In the genomic region with DNA sequence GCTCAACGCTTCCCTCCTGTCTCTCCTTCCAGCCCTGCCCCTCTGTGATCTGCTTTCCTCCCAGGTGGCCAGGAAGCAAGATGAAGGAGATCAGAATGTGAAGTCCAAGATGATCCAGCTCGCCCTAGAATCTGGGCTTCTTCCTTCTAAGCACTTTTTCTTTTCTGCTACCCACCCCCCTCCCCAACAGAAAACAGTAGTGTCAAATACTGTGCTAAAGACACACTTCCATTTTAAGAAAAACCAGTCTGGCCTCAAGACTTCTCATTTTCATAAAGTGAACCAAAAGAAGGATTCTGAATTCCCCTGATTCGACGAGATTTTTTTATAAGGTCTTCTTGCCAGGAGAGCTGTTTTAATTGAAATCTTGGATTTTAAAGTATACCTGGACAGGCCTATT, we compare ENCODE assay signal across 12 mouse cellular contexts.
"Had no signal": no experiment of that assay in that cellular context is flagged by ENCODE, and none has a peak within 500 bp of the region (broad histone marks: within the 10 kb centered on the region; RNA-seq: fewer than 3 reads in every experiment).

No protein-coding gene starts in this region.

- H3K27ac ChIP-seq: layer of hippocampus, adult 2 months; limb, embryonic 13.5 days; liver, embryonic 14.5 days; midbrain, embryonic 10.5 days; neural tube, embryonic 15.5 days; stomach, postnatal 0 days had no signal

- H3K36me3 ChIP-seq: limb, embryonic 13.5 days; midbrain, embryonic 10.5 days; neural tube, embryonic 15.5 days had no signal

- DNase-seq: lung, adult 2 months; lung, postnatal 10 days; lung, postnatal 4 days; midbrain, embryonic 14.5 days; thymus, postnatal 4 days had no signal

- H3K4me3 ChIP-seq: layer of hippocampus, adult 2 months; limb, embryonic 13.5 days; midbrain, embryonic 10.5 days; myocyte; neural tube, embryonic 15.5 days had no signal

- H3K9me3 ChIP-seq: limb, embryonic 13.5 days; midbrain, embryonic 10.5 days; neural tube, embryonic 15.5 days had no signal

- H3K4me2 ChIP-seq: limb, embryonic 13.5 days; neural tube, embryonic 15.5 days had no signal

- H3K9ac ChIP-seq: limb, embryonic 13.5 days; liver, embryonic 14.5 days; neural tube, embryonic 15.5 days had no signal

- H3K27me3 ChIP-seq: limb, embryonic 13.5 days; neural tube, embryonic 15.5 days had no signal
